Mouse (Mus musculus): ENCODE data around the gene Gnaq.

DNA sequence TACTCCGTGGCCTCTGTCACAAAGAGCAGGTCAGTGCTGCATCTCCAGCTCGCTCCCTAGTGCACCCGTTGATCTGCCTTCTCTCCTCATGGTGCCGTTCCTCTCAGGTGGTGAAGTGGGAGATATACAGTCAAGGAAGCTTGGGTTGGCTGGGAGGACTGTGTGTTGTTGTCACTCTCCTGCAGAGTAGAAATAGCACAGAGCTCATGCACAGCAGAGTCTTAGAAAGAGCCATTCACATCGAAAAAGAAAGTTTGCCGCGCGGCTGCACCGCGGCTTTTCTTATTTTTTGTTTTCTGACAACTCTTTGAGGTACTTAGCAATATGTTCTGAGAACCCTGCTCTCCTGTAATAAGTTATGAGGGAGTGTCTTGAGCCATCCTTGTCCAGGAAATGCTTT is 10.4 kb downstream of the Gnaq start:
- TF ChIP-seq CTCF (conservative IDR thresholded peaks at IDR 0.05 in 1 of 2, IDR thresholded peaks at IDR 0.05 in 1 of 2; ENCODE audit: low read depth in 2 of 2, low read length in 2 of 2) = no peak
- no peak for TF ChIP-seq MAX (IDR thresholded peaks at IDR 0.05; ENCODE audit: low read length)
- no peak for TF ChIP-seq EP300 (IDR thresholded peaks at IDR 0.05; ENCODE audit: low read length)
- TF ChIP-seq ZNF384 (IDR thresholded peaks at IDR 0.05; ENCODE audit: low read depth, low read length) = no peak
- TF ChIP-seq POLR2AphosphoS2 (IDR thresholded peaks at IDR 0.05; ENCODE audit: low read depth, low read length) = no peak
- TF ChIP-seq ELF1 (IDR thresholded peaks at IDR 0.05; ENCODE audit: low read depth, low read length) = no peak
- no peak for TF ChIP-seq ETS1 (conservative IDR thresholded peaks at IDR 0.05; ENCODE audit: low read depth, low read length)
- no peak for TF ChIP-seq POLR2A (IDR thresholded peaks at IDR 0.05; ENCODE audit: low read depth, low read length)
- no peak for TF ChIP-seq USF1 (IDR thresholded peaks at IDR 0.05; ENCODE audit: low read depth, low read length)
- TF ChIP-seq TBP (conservative IDR thresholded peaks at IDR 0.05; ENCODE audit: low read depth, low read length) = no peak
- no peak for TF ChIP-seq NELFE (IDR thresholded peaks at IDR 0.05; ENCODE audit: low read depth, low read length)
- no peak for TF ChIP-seq SIN3A (IDR thresholded peaks at IDR 0.05; ENCODE audit: low read length)
- no peak for TF ChIP-seq TCF12 (IDR thresholded peaks at IDR 0.05; ENCODE audit: low read depth, low read length)

Measured in CH12.LX (cell line).